Mouse (Mus musculus): ENCODE data around the gene Pnma5.
"Not testable (repeated sequence)": the region's sequence is repeated elsewhere in the genome, so short reads cannot be mapped to it uniquely, and the experiment has no call there.

- TF ChIP-seq CTCF, EP300 (IDR thresholded peaks at IDR 0.05; ENCODE audit: low read depth): not testable (repeated sequence)
These were observed 45.6 kb upstream of the Pnma5 start, which contains the start of gene Xlr4a for GRCm38 (mm10) chrX:73082267-73083055.

All from liver, embryonic 14.5 days (tissue).